Mouse (Mus musculus): Measurements from ENCODE around the gene Nle1. TPM values are rescaled to one million over a fixed set of nuclear protein-coding genes. Genes with fewer than 3 reads are reported as not detected.

The Nle1 gene
- polyA plus RNA-seq, 1 experiment from 2014 or later = 30.6 TPM

DNA sequence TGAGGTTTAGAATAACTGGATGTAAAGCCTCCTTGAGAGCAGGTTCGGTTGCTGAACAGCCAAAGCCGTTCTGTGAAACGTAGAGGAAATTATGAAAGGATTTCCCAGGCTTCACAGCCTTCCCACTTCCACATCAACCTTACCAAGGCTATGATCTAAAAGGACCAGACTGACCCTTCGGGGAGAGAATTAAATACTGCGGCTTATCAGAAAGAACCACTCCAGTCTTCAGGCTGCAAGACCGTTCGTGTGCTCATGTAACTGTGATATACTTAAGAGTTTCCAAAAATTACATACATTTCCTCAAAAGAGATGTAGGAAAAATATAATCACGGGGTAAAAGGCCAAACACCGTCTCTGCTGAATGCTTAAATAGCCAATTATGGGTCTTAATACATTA, 45.6 kb downstream of the Nle1 start:
- peak overlapping the region; percentile 49 for H3K4me2 ChIP-seq
- H3K9me3 ChIP-seq (replicated peaks) = no peaks in the 10 kb centered on the region
- H3K36me3 ChIP-seq = peaks cover 27% of the 10 kb centered on the region
- H3K27ac ChIP-seq = peak overlapping the region; percentile 79
- 38% methylated on average over 9 of the region's 9 CpGs for WGBS (ENCODE audit: insufficient replicate concordance)
- H3K4me1 ChIP-seq = peaks cover 73% of the 10 kb centered on the region
- no peaks in the 10 kb centered on the region for H3K27me3 ChIP-seq (replicated peaks)
- H3K9ac ChIP-seq = peak overlapping the region; percentile 38; the same call in 1 of the 2 replicates
- no peak overlapping the region for H3K4me3 ChIP-seq
- ATAC-seq = peak; percentile 60

GRCm38 (mm10) chr11:82861558-82861957, 46.7 kb downstream of the Nle1 start:
- H3K4me1 ChIP-seq = peaks cover 71% of the 10 kb centered on the region
- H3K9me3 ChIP-seq (replicated peaks) = no peaks in the 10 kb centered on the region
- no peak overlapping the region for H3K4me2 ChIP-seq
- no peak for ATAC-seq
- H3K4me3 ChIP-seq = no peak overlapping the region
- H3K27ac ChIP-seq = no peak overlapping the region
- H3K9ac ChIP-seq = no peak overlapping the region
- WGBS (ENCODE audit: insufficient replicate concordance) = 79% methylated on average over 8 of the region's 8 CpGs
- peaks cover 23% of the 10 kb centered on the region for H3K36me3 ChIP-seq
- no peaks in the 10 kb centered on the region for H3K27me3 ChIP-seq (replicated peaks)

DNA sequence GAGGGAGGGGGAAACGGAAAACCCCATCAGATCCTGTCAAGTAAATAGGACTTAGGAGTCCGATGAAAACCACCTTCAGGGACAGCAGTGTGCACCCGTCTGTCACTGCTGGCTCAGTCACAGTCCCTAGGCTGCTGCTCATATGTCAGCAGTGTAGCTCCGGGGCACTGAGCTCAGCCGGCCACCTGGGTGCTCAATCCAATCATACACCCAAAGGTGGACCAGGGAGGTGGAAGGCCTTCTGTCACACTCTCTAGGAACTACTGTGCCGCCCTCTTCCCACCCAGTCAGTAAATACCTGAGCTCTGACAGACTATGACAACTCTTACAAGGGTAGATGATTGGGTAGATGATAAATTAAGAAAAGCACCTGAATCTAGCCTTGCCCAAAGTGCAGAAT, 47.5 kb downstream of the Nle1 start:
- H3K9me3 ChIP-seq (replicated peaks) = no peaks in the 10 kb centered on the region
- no peak overlapping the region for H3K4me3 ChIP-seq
- H3K4me2 ChIP-seq = no peak overlapping the region
- ATAC-seq = no peak
- H3K9ac ChIP-seq = no peak overlapping the region
- H3K36me3 ChIP-seq = peaks cover 23% of the 10 kb centered on the region
- 78% methylated on average over 6 of the region's 6 CpGs for WGBS (ENCODE audit: insufficient replicate concordance)
- H3K27ac ChIP-seq = no peak overlapping the region
- H3K4me1 ChIP-seq = peaks cover 71% of the 10 kb centered on the region
- no peaks in the 10 kb centered on the region for H3K27me3 ChIP-seq (replicated peaks)

- peak overlapping the region; percentile 76 for H3K27ac ChIP-seq
- 75% methylated on average over 13 of the region's 13 CpGs for WGBS (ENCODE audit: insufficient replicate concordance)
- H3K4me2 ChIP-seq = no peak overlapping the region
- H3K36me3 ChIP-seq = peaks cover 23% of the 10 kb centered on the region
- H3K4me1 ChIP-seq = peaks cover 74% of the 10 kb centered on the region
- ATAC-seq = no peak
- H3K9ac ChIP-seq = no peak overlapping the region
- H3K9me3 ChIP-seq (replicated peaks) = no peaks in the 10 kb centered on the region
- H3K4me3 ChIP-seq = no peak overlapping the region
- no peaks in the 10 kb centered on the region for H3K27me3 ChIP-seq (replicated peaks)
These were observed 50.8 kb downstream of the Nle1 start for GRCm38 (mm10) chr11:82857307-82857848.

GRCm38 (mm10) chr11:82856032-82856431, 52.2 kb downstream of the Nle1 start:
- peaks cover 74% of the 10 kb centered on the region for H3K4me1 ChIP-seq
- no peaks in the 10 kb centered on the region for H3K27me3 ChIP-seq (replicated peaks)
- 0 out of 2 replicates have a peak overlapping the region, but pooled peaks have one; percentile 52 for H3K4me2 ChIP-seq
- H3K36me3 ChIP-seq = peaks cover 18% of the 10 kb centered on the region
- ATAC-seq = no peak
- H3K27ac ChIP-seq = peak overlapping the region; percentile 76; the same call in 1 of the 2 replicates
- peak overlapping the region; percentile 25; the same call in 1 of the 2 replicates for H3K9ac ChIP-seq
- H3K4me3 ChIP-seq = no peak overlapping the region
- H3K9me3 ChIP-seq (replicated peaks) = no peaks in the 10 kb centered on the region
- 79% methylated on average over 10 of the region's 10 CpGs for WGBS (ENCODE audit: insufficient replicate concordance)

DNA sequence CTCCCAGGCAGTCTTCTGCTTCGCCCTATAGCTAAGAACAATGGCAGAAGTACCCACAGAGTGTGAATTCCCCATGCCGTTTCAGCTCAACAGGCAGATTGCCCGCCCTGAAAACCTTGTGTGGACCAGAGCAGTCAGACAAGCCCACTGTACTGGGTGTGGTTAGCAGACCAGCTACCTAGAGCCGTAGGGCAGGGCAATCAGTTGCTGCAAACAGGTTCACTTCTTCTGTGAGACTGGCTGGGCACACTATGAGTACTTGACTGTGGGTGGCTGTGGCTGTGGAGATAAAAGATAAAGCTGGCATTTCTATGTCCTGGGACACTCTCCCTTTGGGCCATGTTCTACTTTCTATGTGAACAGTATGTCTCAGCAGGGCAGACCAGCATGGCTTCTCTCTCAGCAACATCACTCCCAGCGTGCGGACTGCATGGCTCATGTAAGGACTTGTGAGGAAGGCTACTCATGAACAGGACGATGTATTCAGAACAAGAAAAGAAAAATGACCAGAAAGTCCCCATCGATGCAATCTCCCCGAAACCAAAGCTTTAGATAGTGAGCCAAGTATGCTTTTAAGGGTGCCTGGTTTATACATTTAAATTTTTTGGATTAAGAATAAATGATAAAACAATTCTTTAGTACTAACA, 52.8 kb downstream of the Nle1 start:
- Histone ChIP-seq H3K27me3 (replicated peaks) (no peaks in the 10 kb centered on the region), H3K4me1 (peaks cover 74% of the 10 kb centered on the region), H3K4me3 (no peak overlapping the region), H3K36me3 (peaks cover 12% of the 10 kb centered on the region), H3K9me3 (replicated peaks) (no peaks in the 10 kb centered on the region), H3K9ac (peak overlapping the region; percentile 25), H3K27ac (peak overlapping the region; percentile 76), H3K4me2 (peak overlapping the region; percentile 52)
- 64% methylated on average over 9 of the region's 9 CpGs for WGBS (ENCODE audit: insufficient replicate concordance)
- ATAC-seq = peak; percentile 93

GRCm38 (mm10) chr11:82854111-82854510, 54.1 kb downstream of the Nle1 start:
- Histone ChIP-seq H3K4me1 (peaks cover 88% of the 10 kb centered on the region), H3K4me3 (no peak overlapping the region), H3K36me3 (peaks cover 6% of the 10 kb centered on the region; the same call in 1 of the 2 replicates), H3K9ac (peak overlapping the region; percentile 3; the same call in 1 of the 2 replicates), H3K27me3 (replicated peaks) (no peaks in the 10 kb centered on the region), H3K27ac (peak overlapping the region; percentile 54), H3K4me2 (0 out of 2 replicates have a peak overlapping the region, but pooled peaks have one; percentile 6), H3K9me3 (replicated peaks) (no peaks in the 10 kb centered on the region)
- 77% methylated on average over 6 of the region's 6 CpGs for WGBS (ENCODE audit: insufficient replicate concordance)
- ATAC-seq = no peak

DNA sequence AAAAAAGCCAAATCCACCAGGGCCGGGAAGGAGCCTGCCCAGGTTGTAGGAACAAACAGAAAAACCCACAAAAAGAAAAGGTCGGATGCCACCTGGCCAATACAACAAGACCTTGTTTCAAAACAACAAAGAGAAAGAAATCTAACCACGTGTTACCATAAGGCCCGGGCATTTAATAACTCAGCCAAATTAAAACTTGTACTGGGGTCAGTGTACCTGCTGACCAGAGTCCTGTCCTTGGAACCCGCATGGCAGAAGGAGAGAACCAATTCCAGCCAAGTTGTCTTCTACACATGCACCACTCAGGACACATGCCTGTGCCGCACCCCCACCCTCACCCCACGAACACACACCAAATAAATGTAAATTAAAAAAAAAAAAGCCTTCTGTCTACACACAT, 55.3 kb downstream of the Nle1 start:
- no peak for ATAC-seq
- H3K9me3 ChIP-seq (replicated peaks) = no peaks in the 10 kb centered on the region
- no peak overlapping the region for H3K4me2 ChIP-seq
- peak overlapping the region; percentile 34 for H3K9ac ChIP-seq
- H3K27me3 ChIP-seq (replicated peaks) = no peaks in the 10 kb centered on the region
- peaks cover 6% of the 10 kb centered on the region; the same call in 1 of the 2 replicates for H3K36me3 ChIP-seq
- WGBS (ENCODE audit: insufficient replicate concordance) = 87% methylated on average over 7 of the region's 7 CpGs
- no peak overlapping the region for H3K4me3 ChIP-seq
- H3K27ac ChIP-seq = peak overlapping the region; percentile 82
- H3K4me1 ChIP-seq = peaks cover 97% of the 10 kb centered on the region

GRCm38 (mm10) chr11:82852540-82852939, 55.7 kb downstream of the Nle1 start:
- WGBS (ENCODE audit: insufficient replicate concordance) = 72% methylated on average over 10 of the region's 10 CpGs
- no peaks in the 10 kb centered on the region for H3K9me3 ChIP-seq (replicated peaks)
- peaks cover 6% of the 10 kb centered on the region; the same call in 1 of the 2 replicates for H3K36me3 ChIP-seq
- peak overlapping the region; percentile 44 for H3K4me2 ChIP-seq
- ATAC-seq = no peak
- H3K4me3 ChIP-seq = no peak overlapping the region
- no peaks in the 10 kb centered on the region for H3K27me3 ChIP-seq (replicated peaks)
- peak overlapping the region; percentile 82 for H3K27ac ChIP-seq
- H3K9ac ChIP-seq = peak overlapping the region; percentile 34
- H3K4me1 ChIP-seq = peaks cover 98% of the 10 kb centered on the region

DNA sequence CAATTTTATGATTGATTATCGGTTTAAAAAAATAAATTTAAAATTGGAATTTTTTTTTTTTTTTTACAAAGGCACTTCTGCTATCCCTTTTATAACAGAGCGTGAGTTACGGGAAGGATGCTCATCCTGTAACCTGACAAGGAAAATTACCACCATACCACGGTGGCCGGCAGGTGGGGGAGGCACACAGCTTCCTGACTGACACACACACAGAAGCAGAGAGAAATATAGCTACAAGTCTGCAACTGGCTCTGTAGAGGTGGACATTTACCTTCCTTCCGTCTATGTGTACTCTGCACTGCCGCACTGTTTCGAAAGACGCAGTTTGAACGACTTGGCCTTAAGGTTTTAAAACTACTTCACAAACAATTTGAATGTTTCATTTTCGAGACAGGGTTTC, 56.1 kb downstream of the Nle1 start:
- Histone ChIP-seq H3K9me3 (replicated peaks) (no peaks in the 10 kb centered on the region), H3K4me1 (peaks cover 99% of the 10 kb centered on the region), H3K27me3 (replicated peaks) (no peaks in the 10 kb centered on the region), H3K4me2 (peak overlapping the region; percentile 44), H3K36me3 (peaks cover 6% of the 10 kb centered on the region; the same call in 1 of the 2 replicates), H3K4me3 (no peak overlapping the region), H3K27ac (peak overlapping the region; percentile 82), H3K9ac (peak overlapping the region; percentile 34)
- ATAC-seq = no peak
- WGBS (ENCODE audit: insufficient replicate concordance) = 66% methylated on average over 11 of the region's 11 CpGs

Data from liver, embryonic 12.5 days (tissue).